Mouse (Mus musculus): ENCODE results near the gene Ctc1. TPM values are rescaled to one million over a fixed set of nuclear protein-coding genes. Genes with fewer than 3 reads are reported as not detected.

Ctc1 gene
- total and polyA plus RNA-seq, 2 experiments from 2014 or later, result 18.6 to 40.0 TPM

- Histone ChIP-seq H3K4me2 (ENCODE audit: low read depth, low read length) (no peak overlapping the region), H3K27ac (ENCODE audit: low read depth) (no peak overlapping the region), H3K9me3 (replicated peaks; ENCODE audit: control insufficient read depth, low read length) (no peaks in the 10 kb centered on the region), H3K4me3 (ENCODE audit: low read depth, low read length) (no peak overlapping the region), H3K36me3 (replicated peaks; ENCODE audit: control insufficient read depth, insufficient read depth, low read length) (no peaks in the 10 kb centered on the region), H3K4me1 (ENCODE audit: control insufficient read depth, insufficient read depth) (peaks cover 9% of the 10 kb centered on the region; the same call in 1 of the 2 replicates), H3K9ac (replicated peaks; ENCODE audit: low read depth, low read length) (no peak overlapping the region), H3K27me3 (ENCODE audit: control insufficient read depth, insufficient read depth, low read length) (no peaks in the 10 kb centered on the region)
- WGBS, result 72% methylated on average over 15 of the region's 15 CpGs
- DNase-seq (ENCODE audit: low spot score) (no peak), ATAC-seq (ENCODE audit: insufficient read depth, low read depth) (no peak)
- no peak for TF ChIP-seq EP300 (IDR thresholded peaks at IDR 0.05; ENCODE audit: low read depth)
- TF ChIP-seq CTCF (IDR thresholded peaks at IDR 0.05; ENCODE audit: low read depth), result no peak
Observed at GRCm38 (mm10) chr11:69080102-69080854, 64.6 kb downstream of the Ctc1 start.

DNA sequence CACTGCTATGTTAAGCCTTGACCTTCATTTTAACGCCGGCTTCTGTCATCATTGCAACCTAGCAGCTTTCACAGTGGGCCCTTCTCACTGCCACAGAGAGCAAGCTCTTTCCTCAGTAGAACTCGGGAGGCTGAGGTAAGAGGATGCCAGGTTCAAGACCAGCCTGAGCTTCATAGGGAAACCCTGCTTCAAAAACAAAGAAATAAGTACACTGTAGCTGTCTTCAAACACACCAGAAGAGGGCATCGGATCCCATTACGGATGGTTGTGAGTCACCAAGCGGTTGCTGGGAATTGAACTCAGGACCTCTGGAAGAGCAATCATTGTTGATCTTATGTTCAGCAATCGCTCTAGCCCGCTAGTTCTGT lies 65.1 kb downstream of the Ctc1 start:
- no peak overlapping the region for H3K4me2 ChIP-seq (ENCODE audit: low read depth, low read length)
- DNase-seq (ENCODE audit: low spot score) (no peak), ATAC-seq (ENCODE audit: insufficient read depth, low read depth) (no peak)
- H3K4me1 ChIP-seq (ENCODE audit: control insufficient read depth, insufficient read depth), result peaks cover 9% of the 10 kb centered on the region; the same call in 1 of the 2 replicates
- WGBS, result 88% methylated on average over 8 of the region's 8 CpGs
- TF ChIP-seq CTCF (IDR thresholded peaks at IDR 0.05; ENCODE audit: low read depth), result no peak
- no peak for TF ChIP-seq EP300 (IDR thresholded peaks at IDR 0.05; ENCODE audit: low read depth)
- H3K4me3 ChIP-seq (ENCODE audit: low read depth, low read length), result no peak overlapping the region
- no peak overlapping the region for H3K27ac ChIP-seq (ENCODE audit: low read depth)
- no peaks in the 10 kb centered on the region for H3K36me3 ChIP-seq (replicated peaks; ENCODE audit: control insufficient read depth, insufficient read depth, low read length)
- H3K27me3 ChIP-seq (ENCODE audit: control insufficient read depth, insufficient read depth, low read length), result no peaks in the 10 kb centered on the region
- H3K9me3 ChIP-seq (replicated peaks; ENCODE audit: control insufficient read depth, low read length), result no peaks in the 10 kb centered on the region
- no peak overlapping the region for H3K9ac ChIP-seq (replicated peaks; ENCODE audit: low read depth, low read length)

DNA sequence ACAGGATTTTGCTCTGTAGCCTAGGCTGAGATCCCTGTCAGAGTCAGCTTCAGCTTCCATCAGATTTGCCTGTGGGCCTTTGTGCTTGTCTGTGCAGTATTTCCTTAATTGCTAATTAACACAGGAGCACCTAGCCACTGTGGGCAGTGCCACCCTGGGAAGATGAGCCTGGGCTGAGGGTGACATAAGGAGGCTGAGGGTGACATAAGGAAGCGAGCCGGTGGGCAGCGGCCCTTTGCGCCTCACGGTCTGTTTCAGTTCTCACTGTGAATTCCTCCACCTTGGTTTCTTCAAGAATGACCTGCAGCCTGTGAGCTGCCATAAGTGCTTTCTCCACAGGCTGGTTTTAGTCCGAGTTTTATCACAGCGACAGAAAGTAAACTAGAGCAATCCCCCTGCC lies 65.9 kb downstream of the Ctc1 start:
- Histone ChIP-seq H3K9me3 (replicated peaks; ENCODE audit: control insufficient read depth, low read length) (no peaks in the 10 kb centered on the region), H3K4me3 (ENCODE audit: low read depth, low read length) (no peak overlapping the region), H3K27ac (ENCODE audit: low read depth) (no peak overlapping the region), H3K36me3 (replicated peaks; ENCODE audit: control insufficient read depth, insufficient read depth, low read length) (no peaks in the 10 kb centered on the region), H3K4me1 (ENCODE audit: control insufficient read depth, insufficient read depth) (peaks cover 4% of the 10 kb centered on the region; the same call in 1 of the 2 replicates), H3K27me3 (ENCODE audit: control insufficient read depth, insufficient read depth, low read length) (no peaks in the 10 kb centered on the region), H3K9ac (replicated peaks; ENCODE audit: low read depth, low read length) (no peak overlapping the region), H3K4me2 (ENCODE audit: low read depth, low read length) (no peak overlapping the region)
- ATAC-seq (ENCODE audit: insufficient read depth, low read depth) (no peak), DNase-seq (ENCODE audit: low spot score) (no peak)
- WGBS, result 79% methylated on average over 7 of the region's 7 CpGs
- no peak for TF ChIP-seq CTCF (IDR thresholded peaks at IDR 0.05; ENCODE audit: low read depth)
- no peak for TF ChIP-seq EP300 (IDR thresholded peaks at IDR 0.05; ENCODE audit: low read depth)

DNA sequence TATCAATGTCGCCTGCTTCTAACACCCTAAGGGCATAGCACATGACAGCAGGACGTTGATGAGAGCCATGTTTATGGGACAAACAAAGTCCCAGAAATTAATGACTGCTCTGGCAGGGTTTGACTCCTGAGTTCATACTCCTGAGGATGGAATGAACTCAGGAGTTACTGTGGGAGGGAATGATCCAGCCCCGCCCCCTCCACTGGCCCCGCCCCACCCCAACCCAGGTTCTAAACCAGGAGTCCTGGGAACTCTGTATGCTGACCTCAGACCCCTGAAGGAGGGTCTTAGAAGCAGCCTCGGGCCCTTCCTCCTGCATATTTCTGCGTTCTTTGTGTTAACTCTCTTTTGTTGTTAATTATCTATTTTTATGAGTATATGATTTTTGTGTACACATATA lies 69.9 kb downstream of the Ctc1 start:
- no peak overlapping the region for H3K4me2 ChIP-seq (ENCODE audit: low read depth, low read length)
- H3K36me3 ChIP-seq (replicated peaks; ENCODE audit: control insufficient read depth, insufficient read depth, low read length), result peaks cover 10% of the 10 kb centered on the region
- no peak overlapping the region for H3K27ac ChIP-seq (ENCODE audit: low read depth)
- no peaks in the 10 kb centered on the region for H3K27me3 ChIP-seq (ENCODE audit: control insufficient read depth, insufficient read depth, low read length)
- ATAC-seq (ENCODE audit: insufficient read depth, low read depth) (no peak), DNase-seq (ENCODE audit: low spot score) (no peak)
- H3K9me3 ChIP-seq (replicated peaks; ENCODE audit: control insufficient read depth, low read length), result no peaks in the 10 kb centered on the region
- no peak overlapping the region for H3K4me3 ChIP-seq (ENCODE audit: low read depth, low read length)
- no peak for TF ChIP-seq CTCF (IDR thresholded peaks at IDR 0.05; ENCODE audit: low read depth)
- TF ChIP-seq EP300 (IDR thresholded peaks at IDR 0.05; ENCODE audit: low read depth), result no peak
- H3K9ac ChIP-seq (replicated peaks; ENCODE audit: low read depth, low read length), result no peak overlapping the region
- 71% methylated on average over 6 of the region's 6 CpGs for WGBS
- peaks cover 18% of the 10 kb centered on the region for H3K4me1 ChIP-seq (ENCODE audit: control insufficient read depth, insufficient read depth)

Small RNA genes lying within 50 kb of the gene (microRNA-seq; reads per million reads assigned to microRNA genes)
- 2.5 reads per million, percentile 9 among the genes with 10 or more reads in this experiment for gene Mir3062

Other genes with a start within 250 kb of the Ctc1 start
- gene Ndel1, start 144.1 kb upstream of the Ctc1 start, total RNA-seq (2014; rRNA removed; ENCODE audit: low replicate concordance), result 70.9 and 130 TPM in 2 replicates
- 60.7 and 62.3 TPM in 2 replicates for gene Ndel1, start 144.1 kb upstream of the Ctc1 start, polyA plus RNA-seq (2015; fragmentation: Nextera tagmentation; extraction: Ambion mirVana)
- gene Rnf222, start 127.4 kb upstream of the Ctc1 start, total RNA-seq (2014; rRNA removed; ENCODE audit: low replicate concordance), result not detected in 2 replicates
- gene Rnf222, start 127.4 kb upstream of the Ctc1 start, polyA plus RNA-seq (2015; fragmentation: Nextera tagmentation; extraction: Ambion mirVana), result 0.14 and 0.15 TPM in 2 replicates
- gene Rpl26, start 114.3 kb upstream of the Ctc1 start, total RNA-seq (2014; rRNA removed; ENCODE audit: low replicate concordance), result 1,343 and 1,533 TPM in 2 replicates
- gene Rpl26, start 114.3 kb upstream of the Ctc1 start, polyA plus RNA-seq (2015; fragmentation: Nextera tagmentation; extraction: Ambion mirVana), result 529 and 545 TPM in 2 replicates
- gene Odf4, start 88.8 kb upstream of the Ctc1 start, total RNA-seq (2014; rRNA removed; ENCODE audit: low replicate concordance), result not detected in 2 replicates
- not detected in 2 replicates for gene Odf4, start 88.8 kb upstream of the Ctc1 start, polyA plus RNA-seq (2015; fragmentation: Nextera tagmentation; extraction: Ambion mirVana)
- gene Arhgef15, start 58.4 kb upstream of the Ctc1 start, total RNA-seq (2014; rRNA removed; ENCODE audit: low replicate concordance), result 12.6 and 19.8 TPM in 2 replicates
- gene Arhgef15, start 58.4 kb upstream of the Ctc1 start, polyA plus RNA-seq (2015; fragmentation: Nextera tagmentation; extraction: Ambion mirVana), result 10.0 and 11.6 TPM in 2 replicates
- gene Slc25a35, start 47.8 kb upstream of the Ctc1 start, total RNA-seq (2014; rRNA removed; ENCODE audit: low replicate concordance), result 0.70 and 3.6 TPM in 2 replicates
- 1.9 and 2.0 TPM in 2 replicates for gene Slc25a35, start 47.8 kb upstream of the Ctc1 start, polyA plus RNA-seq (2015; fragmentation: Nextera tagmentation; extraction: Ambion mirVana)
- gene Rangrf, start 40.7 kb upstream of the Ctc1 start, total RNA-seq (2014; rRNA removed; ENCODE audit: low replicate concordance), result 101 and 103 TPM in 2 replicates
- gene Rangrf, start 40.7 kb upstream of the Ctc1 start, polyA plus RNA-seq (2015; fragmentation: Nextera tagmentation; extraction: Ambion mirVana), result 78.0 and 85.1 TPM in 2 replicates
- gene Pfas, start 7.5 kb upstream of the Ctc1 start, total RNA-seq (2014; rRNA removed; ENCODE audit: low replicate concordance), result 10.1 and 12.3 TPM in 2 replicates
- 8.3 and 8.7 TPM in 2 replicates for gene Pfas, start 7.5 kb upstream of the Ctc1 start, polyA plus RNA-seq (2015; fragmentation: Nextera tagmentation; extraction: Ambion mirVana)
- 21.4 and 54.6 TPM in 2 replicates for gene Aurkb, start 29.7 kb downstream of the Ctc1 start, total RNA-seq (2014; rRNA removed; ENCODE audit: low replicate concordance)
- gene Aurkb, start 29.7 kb downstream of the Ctc1 start, polyA plus RNA-seq (2015; fragmentation: Nextera tagmentation; extraction: Ambion mirVana), result 19.5 and 19.9 TPM in 2 replicates
- 21.3 and 24.1 TPM in 2 replicates for gene Borcs6, start 43.8 kb downstream of the Ctc1 start, total RNA-seq (2014; rRNA removed; ENCODE audit: low replicate concordance)
- gene Borcs6, start 43.8 kb downstream of the Ctc1 start, polyA plus RNA-seq (2015; fragmentation: Nextera tagmentation; extraction: Ambion mirVana), result 12.1 and 13.0 TPM in 2 replicates
- 10.9 and 25.5 TPM in 2 replicates for gene Tmem107, start 54.9 kb downstream of the Ctc1 start, total RNA-seq (2014; rRNA removed; ENCODE audit: low replicate concordance)
- 18.3 and 24.3 TPM in 2 replicates for gene Tmem107, start 54.9 kb downstream of the Ctc1 start, polyA plus RNA-seq (2015; fragmentation: Nextera tagmentation; extraction: Ambion mirVana)
- gene Vamp2, start 72.6 kb downstream of the Ctc1 start, total RNA-seq (2014; rRNA removed; ENCODE audit: low replicate concordance), result 25.2 and 27.9 TPM in 2 replicates
- 59.2 and 62.1 TPM in 2 replicates for gene Vamp2, start 72.6 kb downstream of the Ctc1 start, polyA plus RNA-seq (2015; fragmentation: Nextera tagmentation; extraction: Ambion mirVana)
- 76.8 and 93.5 TPM in 2 replicates for gene Per1, start 79.3 kb downstream of the Ctc1 start, total RNA-seq (2014; rRNA removed; ENCODE audit: low replicate concordance)
- 8.1 and 9.7 TPM in 2 replicates for gene Per1, start 79.3 kb downstream of the Ctc1 start, polyA plus RNA-seq (2015; fragmentation: Nextera tagmentation; extraction: Ambion mirVana)
- not detected in 2 replicates for gene Hes7, start 104.5 kb downstream of the Ctc1 start, total RNA-seq (2014; rRNA removed; ENCODE audit: low replicate concordance)
- gene Hes7, start 104.5 kb downstream of the Ctc1 start, polyA plus RNA-seq (2015; fragmentation: Nextera tagmentation; extraction: Ambion mirVana), result 0.26 and 0.29 TPM in 2 replicates
- gene 9130213A22Rik, start 106.7 kb downstream of the Ctc1 start, total RNA-seq (2014; rRNA removed; ENCODE audit: low replicate concordance), result 0.66 TPM in 1 of 2 replicates, not detected in the other
- gene 9130213A22Rik, start 106.7 kb downstream of the Ctc1 start, polyA plus RNA-seq (2015; fragmentation: Nextera tagmentation; extraction: Ambion mirVana), result 0.30 and 0.49 TPM in 2 replicates
- gene Aloxe3, start 110.0 kb downstream of the Ctc1 start, total RNA-seq (2014; rRNA removed; ENCODE audit: low replicate concordance), result 0.58 TPM in 1 of 2 replicates, not detected in the other
- gene Aloxe3, start 110.0 kb downstream of the Ctc1 start, polyA plus RNA-seq (2015; fragmentation: Nextera tagmentation; extraction: Ambion mirVana), result 0.08 TPM in 1 of 2 replicates, not detected in the other
- gene Alox12b, start 141.1 kb downstream of the Ctc1 start, total RNA-seq (2014; rRNA removed; ENCODE audit: low replicate concordance), result not detected in 2 replicates
- gene Alox12b, start 141.1 kb downstream of the Ctc1 start, polyA plus RNA-seq (2015; fragmentation: Nextera tagmentation; extraction: Ambion mirVana), result not detected in 2 replicates
- 3.0 and 3.7 TPM in 2 replicates for gene Alox8, start 181.9 kb downstream of the Ctc1 start, total RNA-seq (2014; rRNA removed; ENCODE audit: low replicate concordance)
- 0.86 and 2.5 TPM in 2 replicates for gene Alox8, start 181.9 kb downstream of the Ctc1 start, polyA plus RNA-seq (2015; fragmentation: Nextera tagmentation; extraction: Ambion mirVana)
- 0.27 TPM in 1 of 2 replicates, not detected in the other for gene Gucy2e, start 221.1 kb downstream of the Ctc1 start, total RNA-seq (2014; rRNA removed; ENCODE audit: low replicate concordance)
- 0.07 and 0.15 TPM in 2 replicates for gene Gucy2e, start 221.1 kb downstream of the Ctc1 start, polyA plus RNA-seq (2015; fragmentation: Nextera tagmentation; extraction: Ambion mirVana)

All from heart, postnatal 0 days (tissue).